Mouse (Mus musculus): ENCODE measurements around the gene Ptgdr2. TPM values are rescaled to one million over a fixed set of nuclear protein-coding genes. Genes with fewer than 3 reads are reported as not detected.

Gene Ptgdr2
- polyA plus RNA-seq, 1 experiment from 2014 or later, result 0.11 TPM

Other genes with a start within 250 kb of the Ptgdr2 start
- 23.1 and 31.1 TPM in 2 replicates for gene Vps37c, start 248.4 kb upstream of the Ptgdr2 start, polyA plus RNA-seq (2014; fragmentation: Nextera tagmentation; extraction: Ambion mirVana)
- 0.44 TPM in 1 of 2 replicates, not detected in the other for gene Cd5, start 198.2 kb upstream of the Ptgdr2 start, polyA plus RNA-seq (2014; fragmentation: Nextera tagmentation; extraction: Ambion mirVana)
- not detected in 2 replicates for gene Cd6, start 107.1 kb upstream of the Ptgdr2 start, polyA plus RNA-seq (2014; fragmentation: Nextera tagmentation; extraction: Ambion mirVana)
- gene Slc15a3, start 97.4 kb upstream of the Ptgdr2 start, polyA plus RNA-seq (2014; fragmentation: Nextera tagmentation; extraction: Ambion mirVana), result 0.36 and 0.52 TPM in 2 replicates
- gene Tmem132a, start 67.2 kb upstream of the Ptgdr2 start, polyA plus RNA-seq (2014; fragmentation: Nextera tagmentation; extraction: Ambion mirVana), result 132 and 146 TPM in 2 replicates
- 36.3 and 39.1 TPM in 2 replicates for gene Tmem109, start 55.2 kb upstream of the Ptgdr2 start, polyA plus RNA-seq (2014; fragmentation: Nextera tagmentation; extraction: Ambion mirVana)
- 37.6 and 48.8 TPM in 2 replicates for gene Prpf19, start 41.9 kb upstream of the Ptgdr2 start, polyA plus RNA-seq (2014; fragmentation: Nextera tagmentation; extraction: Ambion mirVana)
- gene Zp1, start 16.5 kb upstream of the Ptgdr2 start, polyA plus RNA-seq (2014; fragmentation: Nextera tagmentation; extraction: Ambion mirVana), result not detected in 2 replicates
- 9.8 and 11.6 TPM in 2 replicates for gene Ccdc86, start 12.1 kb downstream of the Ptgdr2 start, polyA plus RNA-seq (2014; fragmentation: Nextera tagmentation; extraction: Ambion mirVana)
- gene Ms4a10, start 37.5 kb downstream of the Ptgdr2 start, polyA plus RNA-seq (2014; fragmentation: Nextera tagmentation; extraction: Ambion mirVana), result not detected in 2 replicates
- gene Ms4a15, start 56.1 kb downstream of the Ptgdr2 start, polyA plus RNA-seq (2014; fragmentation: Nextera tagmentation; extraction: Ambion mirVana), result not detected in 2 replicates
- gene Ms4a18, start 80.9 kb downstream of the Ptgdr2 start, polyA plus RNA-seq (2014; fragmentation: Nextera tagmentation; extraction: Ambion mirVana), result not detected in 2 replicates
- not detected in 2 replicates for gene Ms4a8a, start 143.9 kb downstream of the Ptgdr2 start, polyA plus RNA-seq (2014; fragmentation: Nextera tagmentation; extraction: Ambion mirVana)
- not detected in 2 replicates for gene 1700017D01Rik, start 193.7 kb downstream of the Ptgdr2 start, polyA plus RNA-seq (2014; fragmentation: Nextera tagmentation; extraction: Ambion mirVana)
- not detected in 2 replicates for gene 1700025F22Rik, start 228.2 kb downstream of the Ptgdr2 start, polyA plus RNA-seq (2014; fragmentation: Nextera tagmentation; extraction: Ambion mirVana)

Measured in neural tube, embryonic 14.5 days (tissue).